Mouse (Mus musculus) right cerebral cortex, adult 2 months (tissue): Measurements from ENCODE around the gene Clcc1.
"Not testable (repeated sequence)": the region's sequence is repeated elsewhere in the genome, so short reads cannot be mapped to it uniquely, and the experiment has no call there.

Experiments used
- DNase-seq, 2 experiments: peaks; one replicate each; pipeline ENCODE4 v3.0.0; 2021 to 2022; ENCODE audit warnings: low spot score in 2 of 2

Gene Clcc1

GRCm38 (mm10) chr3:108653710-108654379 is at the start of gene Clcc1:
Gene Clcc1, plus strand, starts transcription at chr3:108653913.
- peak; percentile 93 to 97 for DNase-seq

- DNase-seq: no peak
Observed at GRCm38 (mm10) chr3:108608906-108609305, 44.8 kb upstream of the Clcc1 start.

GRCm38 (mm10) chr3:108634761-108635160 is 19.0 kb upstream of the Clcc1 start:
- no peak for DNase-seq

DNA sequence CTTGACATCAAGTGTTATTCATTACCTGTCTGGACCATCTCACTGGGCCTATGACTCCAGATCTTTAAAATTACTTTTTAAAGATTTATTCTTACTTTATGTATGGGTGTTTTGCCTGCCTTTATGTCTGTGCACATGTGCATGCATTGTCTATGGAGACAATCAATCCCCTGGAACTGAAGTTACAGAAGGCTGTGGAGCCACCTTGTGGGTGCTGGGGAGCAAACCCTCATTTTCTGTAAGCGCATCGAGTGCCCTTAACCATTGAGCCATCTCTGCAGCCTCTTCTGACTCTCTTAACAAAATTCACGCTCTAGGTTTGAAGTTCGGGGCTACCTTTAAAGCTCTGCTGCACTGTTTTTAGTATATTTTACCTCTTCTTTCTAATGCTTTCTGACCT is 14.3 kb upstream of the Clcc1 start:
- no peak for DNase-seq

GRCm38 (mm10) chr3:108640998-108641397 is 12.7 kb upstream of the Clcc1 start:
- DNase-seq: no peak

DNA sequence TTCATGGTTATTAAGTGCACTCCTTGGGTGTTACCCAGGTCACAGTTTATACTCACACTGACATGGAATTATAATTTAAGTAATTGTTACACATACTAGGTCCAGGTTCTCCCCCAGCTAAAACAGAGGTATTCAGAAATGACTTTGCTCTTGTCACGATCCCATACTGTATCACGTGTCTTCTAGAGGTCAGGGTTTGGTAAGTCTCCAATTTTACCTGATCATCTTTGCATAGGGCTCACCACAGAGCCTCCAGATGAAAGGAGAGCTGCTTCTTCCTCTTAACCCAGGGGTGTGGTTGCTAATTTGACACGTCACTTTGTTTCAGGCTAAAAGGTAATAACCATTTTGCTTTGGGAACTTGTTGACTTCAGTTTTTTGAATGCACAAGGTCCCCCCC is 8.9 kb upstream of the Clcc1 start:
- DNase-seq: no peak

- DNase-seq: peak; percentile 15 to 21
Observed at GRCm38 (mm10) chr3:108646036-108646435, 7.7 kb upstream of the Clcc1 start.

GRCm38 (mm10) chr3:108647681-108648080 is 6.0 kb upstream of the Clcc1 start:
- not testable (repeated sequence) for DNase-seq

DNA sequence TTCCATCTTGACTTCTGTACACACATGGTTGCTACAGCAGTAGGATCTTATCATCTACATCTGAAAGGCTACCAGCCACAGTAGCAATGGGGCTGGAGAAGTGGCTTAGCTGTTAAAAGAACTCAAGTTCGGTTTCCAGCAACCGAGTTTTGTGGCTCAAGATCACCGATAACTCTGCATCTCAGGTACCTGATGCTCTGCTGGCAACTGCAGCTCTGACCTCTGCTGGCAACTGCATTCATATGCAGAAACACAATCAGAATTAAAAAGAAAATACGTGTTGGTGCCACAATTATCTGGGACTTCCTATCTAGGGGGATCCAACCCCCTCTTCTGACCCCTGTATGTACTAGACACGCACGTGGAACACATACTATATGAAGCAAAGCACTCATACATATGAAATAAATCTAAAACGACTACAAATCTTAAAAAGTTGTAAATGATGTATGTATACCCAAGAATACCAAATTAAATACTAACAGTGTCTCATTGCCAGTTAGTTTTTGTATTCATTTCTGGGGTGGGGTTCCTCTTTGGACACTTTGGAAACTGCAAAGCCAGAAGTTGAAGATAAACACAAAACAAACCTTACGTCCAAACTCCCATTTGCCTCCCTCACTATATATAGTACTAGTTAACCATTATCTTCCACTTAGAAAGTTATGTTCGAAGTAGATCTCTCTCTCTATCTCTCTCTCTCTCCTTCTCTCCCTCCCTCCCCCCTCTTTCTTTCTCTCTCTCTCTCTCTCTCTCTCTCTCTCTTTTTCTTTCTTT is 659 bp upstream of the Clcc1 start:
- DNase-seq: no peak

- DNase-seq: no peak
Observed at GRCm38 (mm10) chr3:108654566-108654965, 853 bp downstream of the Clcc1 start.

DNA sequence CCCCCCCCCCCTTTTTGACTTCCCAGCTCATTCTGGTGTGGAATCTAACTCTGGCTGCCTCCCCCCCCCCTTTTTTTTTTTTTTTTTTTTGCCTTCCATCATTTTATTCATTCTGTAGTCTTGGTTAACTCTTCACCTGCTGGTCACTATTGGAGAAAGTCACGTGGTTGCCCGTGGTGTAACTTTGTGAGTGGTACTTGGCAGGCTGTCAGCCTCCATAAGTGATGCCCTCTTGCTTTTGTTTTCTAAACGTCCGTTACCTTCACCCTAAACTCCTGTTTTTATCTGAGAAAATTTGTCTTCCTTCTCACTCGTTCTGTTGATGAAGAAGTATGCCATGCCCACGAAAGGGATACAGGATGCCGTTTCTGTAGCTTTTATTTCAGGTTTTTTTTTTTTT is 1.8 kb downstream of the Clcc1 start:
- DNase-seq: no peak

- DNase-seq: no peak
Observed at GRCm38 (mm10) chr3:108658612-108659011, 4.9 kb downstream of the Clcc1 start.

DNA sequence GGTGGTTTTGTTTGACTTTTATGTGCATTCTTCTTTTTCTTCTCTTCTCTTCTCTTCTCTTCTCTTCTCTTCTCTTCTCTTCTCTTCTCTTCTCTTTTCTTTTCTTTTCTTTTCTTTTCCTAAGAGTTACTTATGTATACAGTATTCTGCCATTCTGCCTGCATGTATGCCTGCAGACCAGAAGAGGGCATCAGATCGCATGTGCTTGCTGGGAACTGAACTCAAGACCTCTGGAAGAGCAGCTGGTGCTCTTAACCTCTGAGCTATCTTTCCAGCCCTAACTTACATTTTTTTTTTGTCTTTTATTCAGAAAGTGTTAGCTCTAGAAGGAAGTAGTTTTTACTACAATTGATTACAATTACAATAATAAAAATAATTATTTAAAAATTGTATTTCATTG is 7.2 kb downstream of the Clcc1 start:
- no peak for DNase-seq

- DNase-seq: no peak
Observed at GRCm38 (mm10) chr3:108676616-108677015, 22.9 kb downstream of the Clcc1 start.

GRCm38 (mm10) chr3:108681004-108681403 is 27.3 kb downstream of the Clcc1 start:
- DNase-seq: no peak

- DNase-seq: not testable (repeated sequence)
Observed at GRCm38 (mm10) chr3:108683597-108683996, 29.9 kb downstream of the Clcc1 start.

DNA sequence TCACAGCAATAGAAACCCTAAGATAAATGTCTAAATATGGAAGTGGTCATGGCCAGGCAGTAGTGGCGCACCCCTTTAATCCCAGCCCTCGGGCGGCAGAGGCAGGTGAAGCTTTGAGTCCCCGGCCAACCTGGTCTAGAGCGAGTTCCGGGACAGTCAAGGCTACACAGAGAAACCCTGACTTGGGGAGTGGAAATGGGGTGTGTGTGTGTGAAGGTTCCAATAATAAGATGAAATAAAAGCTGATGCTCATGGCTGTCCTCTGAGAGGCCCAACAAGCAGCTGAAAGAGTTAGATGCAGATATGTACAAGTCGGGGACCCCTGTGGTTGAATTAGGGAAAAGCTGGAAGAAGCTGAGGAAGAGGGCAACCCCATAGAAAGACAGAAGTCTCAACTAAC is 32.0 kb downstream of the Clcc1 start:
- DNase-seq: no peak

- DNase-seq: no peak
Observed at GRCm38 (mm10) chr3:108689015-108689441, 35.3 kb downstream of the Clcc1 start.

DNA sequence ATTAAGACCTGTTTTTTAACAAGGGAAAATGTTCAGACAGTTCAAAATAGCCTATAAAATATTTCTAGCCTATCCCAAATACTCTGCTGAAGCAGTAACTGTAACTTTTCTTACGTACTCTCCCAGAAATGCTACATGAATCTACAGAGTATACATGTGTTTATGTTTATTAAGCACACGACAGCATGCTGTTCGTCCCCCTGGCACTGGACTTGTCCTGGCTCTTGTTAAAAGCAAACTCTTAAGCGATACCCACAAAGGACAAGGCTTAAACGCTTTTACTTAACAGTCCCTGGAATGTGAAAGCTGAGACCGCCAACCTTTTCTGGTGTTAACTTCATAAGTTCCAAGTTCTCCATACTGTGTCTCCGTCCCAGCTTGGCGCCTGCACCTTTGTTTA is 35.7 kb downstream of the Clcc1 start:
- no peak for DNase-seq

DNA sequence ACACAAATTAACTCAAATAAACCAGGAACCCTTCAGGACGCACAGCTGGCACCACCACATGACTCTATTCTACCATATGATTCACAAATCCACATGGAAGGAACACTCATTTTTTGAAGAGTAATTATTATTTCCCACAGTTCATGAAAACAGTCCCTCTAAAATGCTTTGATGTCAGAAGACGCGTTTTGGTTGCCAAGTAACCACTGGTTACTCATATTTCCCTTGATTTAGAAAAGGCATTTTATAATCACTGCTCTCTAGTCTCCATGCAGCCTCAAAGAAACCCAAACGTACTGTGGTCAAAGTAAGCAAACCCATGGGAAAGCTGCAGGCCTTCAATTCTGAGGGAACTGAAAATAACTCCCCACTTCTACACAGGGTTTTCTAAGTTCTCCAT is 36.3 kb downstream of the Clcc1 start:
- DNase-seq: no peak

DNA sequence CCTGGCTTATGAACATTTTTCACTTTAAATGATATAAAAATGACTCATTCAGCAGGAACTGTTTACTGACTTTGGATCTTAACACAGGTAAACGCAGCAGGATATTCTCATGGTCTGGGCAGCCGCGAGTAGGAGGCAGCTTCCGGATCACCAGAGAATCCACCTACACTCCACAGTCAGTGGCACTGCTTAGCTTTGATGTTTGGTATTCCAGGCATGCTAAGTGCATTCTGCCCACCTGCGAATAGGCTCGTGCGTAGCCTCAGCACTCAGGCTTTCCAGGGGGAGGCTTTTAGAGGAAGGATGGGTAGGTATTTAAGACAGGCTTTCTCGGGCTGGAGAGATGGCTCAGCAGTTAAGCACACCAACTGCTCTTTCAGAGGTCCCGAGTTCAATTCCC is 40.6 kb downstream of the Clcc1 start:
- DNase-seq: peak; percentile 45 to 56

DNA sequence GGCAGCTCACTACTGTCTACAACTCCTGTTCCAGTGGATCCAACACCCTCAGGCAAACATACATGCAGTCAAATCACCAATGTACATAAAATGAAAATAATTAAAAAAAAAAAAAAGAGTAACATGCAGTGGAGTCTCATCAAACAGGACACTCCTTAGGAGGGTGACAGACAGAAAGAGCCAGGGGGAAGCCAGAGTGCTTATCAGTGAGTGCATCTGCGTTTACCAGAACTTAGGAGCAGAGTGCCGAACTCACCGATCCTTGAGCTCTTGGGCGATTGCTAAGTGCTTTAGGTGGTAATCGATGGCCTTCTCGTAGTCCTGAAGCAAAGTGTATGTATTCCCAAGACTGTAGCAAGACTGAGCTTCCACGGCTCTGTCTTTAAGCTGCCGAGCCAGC is 44.9 kb downstream of the Clcc1 start:
- no peak for DNase-seq

- DNase-seq: no peak
Observed at GRCm38 (mm10) chr3:108699786-108700185, 46.1 kb downstream of the Clcc1 start.
